Mouse (Mus musculus) megakaryocyte-erythroid progenitor cell, adult 5-6 weeks (primary cell): ENCODE measurements around the gene Fnip2. TPM values are rescaled to one million over a fixed set of nuclear protein-coding genes. Genes with fewer than 3 reads are reported as not detected.

Source experiments
- ATAC-seq: replicated peaks from 2 replicates; pipeline ENCODE4 v1.8.0; 2016; ENCODE audit warnings: mild to moderate bottlenecking, inconsistent platforms; ENCODE audit not compliant: severe bottlenecking, poor library complexity, low FRiP score, low TSS enrichment
- total RNA-seq, 2 experiments: library from RNA; stranded (forward) in 1 of 2; stranded (reverse) in 1 of 2; fragments of 200-1000, 215-1000 nt in 1 of 2; fragments of >200 nt in 1 of 2; fragmentation: Nextera tagmentation in 1 of 2; gene quantifications; 2 replicates each; pipeline ENCODE4 v1.2.3; 2014 to 2017

Fnip2 gene
- total RNA-seq, 2 experiments from 2014 or later = 15.8 to 23.2 TPM

GRCm38 (mm10) chr3:79566716-79567691 lies 592 bp downstream of the Fnip2 start:
- ATAC-seq = peak; percentile 19

GRCm38 (mm10) chr3:79564875-79565606 lies 2.6 kb downstream of the Fnip2 start:
- ATAC-seq = no peak

GRCm38 (mm10) chr3:79563511-79563910 lies 4.1 kb downstream of the Fnip2 start:
- ATAC-seq = no peak

GRCm38 (mm10) chr3:79561784-79562715 lies 5.5 kb downstream of the Fnip2 start:
- ATAC-seq = no peak

GRCm38 (mm10) chr3:79560555-79560954 lies 7.0 kb downstream of the Fnip2 start:
- no peak for ATAC-seq

GRCm38 (mm10) chr3:79559773-79560045 lies 7.9 kb downstream of the Fnip2 start:
- no peak for ATAC-seq

GRCm38 (mm10) chr3:79559021-79559772 lies 8.4 kb downstream of the Fnip2 start:
- no peak for ATAC-seq

- no peak for ATAC-seq
Observed at GRCm38 (mm10) chr3:79555061-79555460, 12.5 kb downstream of the Fnip2 start.

- ATAC-seq = no peak
Observed at GRCm38 (mm10) chr3:79553779-79554178, 13.8 kb downstream of the Fnip2 start.

- ATAC-seq = no peak
Observed at GRCm38 (mm10) chr3:79551826-79552552, 15.6 kb downstream of the Fnip2 start.

- ATAC-seq = no peak
Observed at GRCm38 (mm10) chr3:79549751-79550393, 17.7 kb downstream of the Fnip2 start.

- ATAC-seq = no peak
Observed at GRCm38 (mm10) chr3:79548681-79549437, 18.7 kb downstream of the Fnip2 start.

- peak; percentile 62 for ATAC-seq
Observed at GRCm38 (mm10) chr3:79542585-79542984, 25.0 kb downstream of the Fnip2 start.

- ATAC-seq = no peak
Observed at GRCm38 (mm10) chr3:79539656-79540055, 27.9 kb downstream of the Fnip2 start.

- ATAC-seq = no peak
Observed at GRCm38 (mm10) chr3:79539124-79539523, 28.5 kb downstream of the Fnip2 start.

- peak; percentile 82 for ATAC-seq
Observed at GRCm38 (mm10) chr3:79538342-79538741, 29.3 kb downstream of the Fnip2 start.

GRCm38 (mm10) chr3:79537626-79538203 lies 29.9 kb downstream of the Fnip2 start:
- no peak for ATAC-seq
